Mouse (Mus musculus) liver, embryonic 16.5 days (tissue): ENCODE measurements around the gene Ormdl1. TPM values are rescaled to one million over a fixed set of nuclear protein-coding genes. Genes with fewer than 3 reads are reported as not detected.
"Not testable (repeated sequence)": the region's sequence is repeated elsewhere in the genome, so short reads cannot be mapped to it uniquely, and the experiment has no call there.

Experiments
- ATAC-seq: fragments of 200-750 bp; cut with Nextera tagmentation; 2 replicates; pipeline ENCODE4 v1.8.0; 2017; ENCODE audit warnings: low read depth, mild to moderate bottlenecking, moderate number of reproducible peaks, moderate library complexity
- H3K27ac ChIP-seq: fragments of 300-500 bp; sonication (generic); 2 replicates; pipeline ENCODE4 v1.5.1; 2014; ENCODE audit warnings: mild to moderate bottlenecking, low read length
- H3K27me3 ChIP-seq: fragments of 300-500 bp; sonication (generic); 2 replicates; pipeline ENCODE4 v1.6.1; 2014; ENCODE audit warnings: low read depth, low read length, mixed read lengths; ENCODE audit not compliant: control insufficient read depth, insufficient read depth
- H3K36me3 ChIP-seq: fragments of 300-500 bp; sonication (generic); 2 replicates; pipeline ENCODE4 v1.6.1; 2014; ENCODE audit warnings: mild to moderate bottlenecking; ENCODE audit not compliant: control insufficient read depth, insufficient read depth
- H3K4me1 ChIP-seq: fragments of 300-500 bp; sonication (generic); 2 replicates; pipeline ENCODE4 v1.6.1; 2014; ENCODE audit warnings: low read depth, low read length, mixed read lengths; ENCODE audit not compliant: control insufficient read depth
- H3K4me2 ChIP-seq: fragments of 300-500 bp; sonication (generic); 2 replicates; pipeline ENCODE4 v1.6.1; 2014; ENCODE audit warnings: low read depth, low read length, mixed read lengths
- H3K4me3 ChIP-seq: fragments of 300-500 bp; sonication (generic); 2 replicates; pipeline ENCODE4 v1.5.1; 2014; ENCODE audit warnings: low read depth, mild to moderate bottlenecking, low read length
- H3K9ac ChIP-seq: fragments of 300-500 bp; sonication (generic); 2 replicates; pipeline ENCODE4 v1.6.1; 2014; ENCODE audit warnings: low read depth, low read length
- H3K9me3 ChIP-seq: fragments of 300-500 bp; sonication (generic); replicated peaks from 2 replicates; pipeline ENCODE4 v1.6.1; 2016; ENCODE audit warnings: low read length; ENCODE audit not compliant: control insufficient read depth
- WGBS: fragments of 180-500 bp; shearing (Covaris S2); extraction: QIAGEN DNeasy Blood & Tissue Kit; methylation state at CpG from one replicate; pipeline ENCODE4 v1.1.7; 2014; ENCODE audit not compliant: insufficient replicate concordance; 5-methylcytosine and 5-hydroxymethylcytosine counted together
- polyA plus RNA-seq: library from polyadenylated mRNA; unstranded; fragments of >200 nt; fragmentation: Nextera tagmentation; extraction: Ambion mirVana; gene quantifications from 2 replicates; pipeline ENCODE4 v1.2.1, GENCODE M21; 2015

The Ormdl1 gene
- polyA plus RNA-seq, result 23.7 and 26.0 TPM in 2 replicates

GRCm38 (mm10) chr1:53296581-53297383, at the start of gene Ormdl1, which contains the start of the genes Pms1 and Gm28778:
Gene Ormdl1 (plus strand): TSS chr1:53297095.
Gene Pms1 (minus strand): TSS chr1:53297018.
Gene Gm28778 (plus strand): TSS chr1:53297111.
- peak within 1 kb of the TSS; percentile 88 for H3K27ac ChIP-seq
- under 1% methylated on average over 66 of the region's 66 CpGs for WGBS
- no peaks in the 10 kb centered on the region for H3K9me3 ChIP-seq

GRCm38 (mm10) chr1:53264958-53265612, 31.8 kb upstream of the Ormdl1 start:
- not testable (repeated sequence) for H3K4me3 ChIP-seq, H3K9ac ChIP-seq, H3K36me3 ChIP-seq, H3K4me2 ChIP-seq, H3K27me3 ChIP-seq, H3K9me3 ChIP-seq, H3K4me1 ChIP-seq, ATAC-seq, H3K27ac ChIP-seq

More at GRCm38 (mm10) chr1:53296581-53297383, at the start of gene Ormdl1, which contains the start of the genes Pms1 and Gm28778:
- Histone ChIP-seq H3K4me3 (peak within 1 kb of the TSS; percentile 77), H3K9ac (peak within 1 kb of the TSS; percentile 80), H3K4me2 (peak within 1 kb of the TSS; percentile 87), H3K36me3 (no peaks in the 10 kb centered on the region; the same call in none of the 2 replicates), H3K27me3 (no peaks in the 10 kb centered on the region), H3K4me1 (peaks cover 6% of the 10 kb centered on the region; the same call in 1 of the 2 replicates)
- ATAC-seq, result peak; percentile 100

GRCm38 (mm10) chr1:53269901-53270300, 27.0 kb upstream of the Ormdl1 start:
- no peaks in the 10 kb centered on the region for H3K27me3 ChIP-seq
- H3K4me2 ChIP-seq, result no peak overlapping the region
- H3K9me3 ChIP-seq, result no peaks in the 10 kb centered on the region
- WGBS, result 54% methylated on average over 3 of the region's 3 CpGs
- ATAC-seq, result no peak
- no peak overlapping the region for H3K9ac ChIP-seq
- H3K4me3 ChIP-seq, result no peak overlapping the region
- no peak overlapping the region for H3K27ac ChIP-seq
- H3K4me1 ChIP-seq, result no peaks in the 10 kb centered on the region
- no peaks in the 10 kb centered on the region for H3K36me3 ChIP-seq

- ATAC-seq, result no peak
- Histone ChIP-seq H3K27me3 (no peaks in the 10 kb centered on the region), H3K27ac (no peak overlapping the region), H3K4me2 (no peak overlapping the region), H3K9ac (no peak overlapping the region), H3K36me3 (no peaks in the 10 kb centered on the region), H3K9me3 (no peaks in the 10 kb centered on the region), H3K4me1 (no peaks in the 10 kb centered on the region), H3K4me3 (no peak overlapping the region)
Measured at GRCm38 (mm10) chr1:53272646-53273045, 24.2 kb upstream of the Ormdl1 start.

- H3K36me3 ChIP-seq, result no peaks in the 10 kb centered on the region
- 72% methylated on average over 3 of the region's 3 CpGs for WGBS
- H3K9me3 ChIP-seq, result no peaks in the 10 kb centered on the region
- no peak overlapping the region for H3K4me2 ChIP-seq
- no peak overlapping the region for H3K27ac ChIP-seq
- H3K4me1 ChIP-seq, result peaks cover 3% of the 10 kb centered on the region; the same call in 1 of the 2 replicates
- H3K9ac ChIP-seq, result no peak overlapping the region
- H3K27me3 ChIP-seq, result no peaks in the 10 kb centered on the region
- no peak for ATAC-seq
- no peak overlapping the region for H3K4me3 ChIP-seq
Measured at GRCm38 (mm10) chr1:53291197-53291596, 5.7 kb upstream of the Ormdl1 start.

- peaks cover 3% of the 10 kb centered on the region for H3K36me3 ChIP-seq
- H3K27me3 ChIP-seq, result no peaks in the 10 kb centered on the region
- no peak overlapping the region for H3K27ac ChIP-seq
- no peak overlapping the region for H3K9ac ChIP-seq
- no peak overlapping the region for H3K4me3 ChIP-seq
- 72% methylated on average over 4 of the region's 4 CpGs for WGBS
- no peak overlapping the region for H3K4me2 ChIP-seq
- no peak for ATAC-seq
- peaks cover 6% of the 10 kb centered on the region; the same call in 1 of the 2 replicates for H3K4me1 ChIP-seq
- H3K9me3 ChIP-seq, result no peaks in the 10 kb centered on the region
Measured at GRCm38 (mm10) chr1:53300506-53300905, 3.6 kb downstream of the Ormdl1 start.

- peak within 1 kb of the TSS; percentile 83 for H3K27ac ChIP-seq
- WGBS, result 2% methylated on average over 27 of the region's 27 CpGs
- H3K9ac ChIP-seq, result peak within 1 kb of the TSS; percentile 89
- peaks cover 9% of the 10 kb centered on the region for H3K36me3 ChIP-seq
- H3K4me3 ChIP-seq, result peak within 1 kb of the TSS; percentile 85
- peaks cover 5% of the 10 kb centered on the region; the same call in 1 of the 2 replicates for H3K4me1 ChIP-seq
- no peaks in the 10 kb centered on the region for H3K9me3 ChIP-seq
- H3K4me2 ChIP-seq, result peak within 1 kb of the TSS; percentile 82
- ATAC-seq, result peak; percentile 96
- H3K27me3 ChIP-seq, result no peaks in the 10 kb centered on the region
Measured at GRCm38 (mm10) chr1:53312989-53313967, 16.4 kb downstream of the Ormdl1 start, which contains the start of gene Osgepl1. Gene Osgepl1 (plus strand): TSS chr1:53313624.

DNA sequence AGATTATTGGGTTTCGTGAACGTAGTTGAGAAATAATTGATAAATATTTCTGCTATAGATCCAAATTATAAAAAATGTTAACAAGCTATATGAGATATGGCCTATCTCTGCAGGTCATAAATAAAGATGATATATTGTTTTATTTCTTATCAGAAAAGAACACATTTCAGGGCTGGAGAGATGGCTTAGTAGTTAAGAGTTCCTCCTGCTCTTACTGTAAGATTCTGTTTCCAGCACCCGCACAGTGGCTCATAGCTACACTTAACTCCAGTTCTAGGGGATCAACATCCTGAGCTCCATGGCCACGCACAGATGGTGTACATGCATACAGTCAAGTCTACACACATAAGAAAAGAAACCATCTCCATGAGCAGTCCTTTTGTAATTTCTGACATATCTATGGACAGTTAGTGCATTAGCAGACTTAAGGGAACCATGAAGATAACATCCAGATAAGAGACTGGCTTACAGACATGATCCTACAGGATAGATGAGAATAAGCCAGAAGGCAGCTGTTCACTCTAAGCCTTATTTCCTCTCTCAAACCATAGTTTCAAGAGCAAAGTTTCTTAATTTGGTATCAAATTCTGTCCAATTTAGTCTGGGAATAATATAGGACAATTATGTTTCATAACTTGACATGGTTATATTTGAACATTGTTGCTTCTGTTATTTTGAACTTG, 24.9 kb downstream of the Ormdl1 start:
- H3K9ac ChIP-seq, result no peak overlapping the region
- no peak overlapping the region for H3K27ac ChIP-seq
- H3K4me1 ChIP-seq, result peaks cover 3% of the 10 kb centered on the region; the same call in 1 of the 2 replicates
- peaks cover 5% of the 10 kb centered on the region for H3K36me3 ChIP-seq
- H3K9me3 ChIP-seq, result no peaks in the 10 kb centered on the region
- peak; percentile 47; the same call in 1 of the 2 replicates for ATAC-seq
- no peak overlapping the region for H3K4me2 ChIP-seq
- H3K27me3 ChIP-seq, result no peaks in the 10 kb centered on the region
- WGBS, result 66% methylated on average over 4 of the region's 4 CpGs
- H3K4me3 ChIP-seq, result no peak overlapping the region
